Mouse (Mus musculus) limb, embryonic 13.5 days (tissue): Measurements from ENCODE around the gene Celsr3. TPM values are rescaled to one million over a fixed set of nuclear protein-coding genes. Genes with fewer than 3 reads are reported as not detected.

Experiments
- ATAC-seq: fragments of 200-750 bp; cut with Nextera tagmentation; 2 replicates; pipeline ENCODE4 v1.8.0; 2017; ENCODE audit warnings: low read depth, moderate number of reproducible peaks, moderate TSS enrichment; ENCODE audit not compliant: low FRiP score
- H3K27ac ChIP-seq: fragments of 300-500 bp; sonication (generic); 2 replicates; pipeline ENCODE4 v1.5.1; 2015; ENCODE audit warnings: inconsistent platforms, mild to moderate bottlenecking, moderate library complexity
- H3K27me3 ChIP-seq: fragments of 300-500 bp; sonication (generic); 2 replicates; pipeline ENCODE4 v1.6.1; 2015; ENCODE audit warnings: mild to moderate bottlenecking, inconsistent platforms
- H3K36me3 ChIP-seq: fragments of 300-500 bp; sonication (generic); 2 replicates; pipeline ENCODE4 v1.6.1; 2015; ENCODE audit warnings: inconsistent platforms, mild to moderate bottlenecking, moderate library complexity
- H3K4me1 ChIP-seq: fragments of 300-500 bp; sonication (generic); 2 replicates; pipeline ENCODE4 v1.6.1; 2015; ENCODE audit warnings: inconsistent platforms
- H3K4me2 ChIP-seq: fragments of 300-500 bp; sonication (generic); replicated peaks from 2 replicates; pipeline ENCODE4 v1.6.1; 2015; ENCODE audit warnings: inconsistent platforms, mild to moderate bottlenecking, moderate library complexity
- H3K4me3 ChIP-seq: fragments of 300-500 bp; sonication (generic); 2 replicates; pipeline ENCODE4 v1.5.1; 2015; ENCODE audit warnings: moderate library complexity, mild to moderate bottlenecking, inconsistent platforms
- H3K9ac ChIP-seq: fragments of 300-500 bp; sonication (generic); 2 replicates; pipeline ENCODE4 v1.6.1; 2015; ENCODE audit warnings: mild to moderate bottlenecking, inconsistent platforms
- H3K9me3 ChIP-seq: fragments of 300-500 bp; sonication (generic); 2 replicates; pipeline ENCODE4 v1.6.1; 2016; ENCODE audit warnings: inconsistent platforms
- WGBS: fragments of 180-500 bp; shearing (Covaris S2); methylation state at CpG from one replicate; pipeline ENCODE4 v1.1.7; 2015; 5-methylcytosine and 5-hydroxymethylcytosine counted together
- polyA plus RNA-seq: library from polyadenylated mRNA; unstranded; fragments of >200 nt; fragmentation: Nextera tagmentation; extraction: Ambion mirVana; gene quantifications from 2 replicates; pipeline ENCODE4 v1.2.1, GENCODE M21; 2015

Celsr3 gene
- polyA plus RNA-seq, 1 experiment from 2014 or later, result 0.13 TPM

DNA sequence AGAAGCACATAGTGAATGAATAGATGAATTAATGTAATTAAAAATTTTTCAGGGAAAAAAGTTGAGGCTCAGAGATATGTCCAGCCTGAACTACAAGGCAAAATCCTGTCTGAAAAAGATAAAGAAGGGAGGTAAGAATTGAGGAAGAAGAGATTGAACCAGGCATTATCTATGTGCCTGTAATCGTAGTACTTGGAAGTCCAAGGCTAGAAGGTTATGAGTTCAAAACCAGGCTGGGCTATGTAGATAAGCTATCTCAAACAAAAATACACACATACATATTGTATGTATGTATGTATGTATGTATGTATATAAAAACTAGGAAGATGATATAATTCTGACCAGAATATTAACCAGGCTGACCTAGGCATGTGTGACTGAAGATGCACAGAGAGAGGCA, 33.8 kb upstream of the Celsr3 start:
- H3K4me1 ChIP-seq, result peaks cover 85% of the 10 kb centered on the region
- H3K4me2 ChIP-seq, result peak overlapping the region; percentile 25
- WGBS, result 92% methylated on average over 1 of the region's 1 CpGs
- peaks cover 28% of the 10 kb centered on the region for H3K36me3 ChIP-seq
- H3K9ac ChIP-seq, result no peak overlapping the region; the same call in 1 of the 2 replicates
- H3K27ac ChIP-seq, result 0 out of 2 replicates have a peak overlapping the region, but pooled peaks have one; percentile 39
- H3K27me3 ChIP-seq, result no peaks in the 10 kb centered on the region
- no peak overlapping the region for H3K4me3 ChIP-seq
- no peak for ATAC-seq
- no peaks in the 10 kb centered on the region for H3K9me3 ChIP-seq

DNA sequence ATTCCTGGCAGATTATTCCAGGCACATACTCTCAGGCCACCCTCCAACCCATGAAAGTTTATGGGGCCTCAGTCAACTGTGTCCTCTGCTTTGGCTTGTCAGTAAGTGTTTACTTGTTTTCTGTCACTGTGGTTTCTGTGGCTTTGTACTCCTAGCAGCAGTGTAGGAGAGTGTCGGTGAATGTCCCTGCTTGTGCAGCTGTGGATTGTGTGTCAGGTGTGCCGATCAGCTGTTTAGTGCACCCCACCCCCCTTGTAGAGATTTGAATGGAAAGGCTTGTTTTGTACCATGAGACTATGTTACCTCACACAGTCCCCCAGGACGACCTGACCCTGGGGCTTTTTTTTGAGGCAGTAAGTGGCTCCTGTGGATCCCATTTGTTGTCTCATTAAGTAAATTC, 33.4 kb upstream of the Celsr3 start:
- Histone ChIP-seq H3K4me3 (no peak overlapping the region), H3K27ac (peak overlapping the region; percentile 39; the same call in 1 of the 2 replicates), H3K36me3 (peaks cover 31% of the 10 kb centered on the region), H3K9me3 (no peaks in the 10 kb centered on the region), H3K4me1 (peaks cover 81% of the 10 kb centered on the region), H3K4me2 (peak overlapping the region; percentile 25), H3K9ac (no peak overlapping the region; the same call in 1 of the 2 replicates), H3K27me3 (no peaks in the 10 kb centered on the region)
- 0 out of 2 replicates have a peak, but pooled peaks have one; percentile 10 for ATAC-seq
- WGBS, result 43% methylated on average over 3 of the region's 3 CpGs

DNA sequence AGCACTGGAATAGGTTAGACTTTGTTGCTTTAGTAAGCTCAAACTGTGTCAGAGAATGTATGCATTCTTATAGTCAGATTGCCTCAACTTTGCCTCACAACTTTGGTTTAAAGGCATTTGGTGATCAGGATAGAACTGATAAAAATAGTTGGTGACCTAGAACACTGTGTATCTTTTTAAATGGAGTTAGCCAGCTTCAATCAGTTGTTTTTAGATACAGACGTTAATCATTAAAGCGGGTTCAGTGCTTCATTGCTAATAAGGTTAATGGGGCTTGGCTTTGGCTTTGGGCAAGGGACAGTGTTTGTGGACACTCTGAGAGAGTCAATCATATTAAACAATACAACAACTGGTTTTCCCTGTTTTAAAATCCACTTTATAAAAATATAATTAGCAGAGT, 30.8 kb upstream of the Celsr3 start:
- no peak for ATAC-seq
- H3K9ac ChIP-seq, result no peak overlapping the region
- no peaks in the 10 kb centered on the region for H3K9me3 ChIP-seq
- no peaks in the 10 kb centered on the region for H3K27me3 ChIP-seq
- H3K36me3 ChIP-seq, result peaks cover 48% of the 10 kb centered on the region
- H3K4me2 ChIP-seq, result no peak overlapping the region
- H3K4me3 ChIP-seq, result no peak overlapping the region
- WGBS, result 63% methylated on average over 2 of the region's 2 CpGs
- no peak overlapping the region for H3K27ac ChIP-seq
- peaks cover 59% of the 10 kb centered on the region for H3K4me1 ChIP-seq

DNA sequence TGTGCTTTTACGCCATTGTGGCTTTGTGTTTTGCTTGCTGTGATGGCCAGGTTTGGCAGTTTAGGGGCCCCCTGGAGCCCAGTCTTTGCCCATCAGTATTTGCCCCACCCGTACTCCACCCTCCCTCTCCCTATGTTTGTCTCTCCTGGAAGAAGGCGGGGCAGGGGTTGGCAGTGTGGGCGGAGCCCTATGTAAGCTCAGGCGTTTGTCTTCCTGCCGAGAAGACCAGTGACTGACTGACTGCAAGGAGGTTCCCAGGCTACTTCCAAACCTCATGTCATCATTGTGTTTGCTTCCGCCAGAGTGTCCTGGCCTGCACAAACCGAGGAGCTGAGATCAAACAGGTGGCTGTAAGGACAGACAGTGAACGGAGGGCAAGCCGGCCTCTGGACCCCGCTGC, 30.4 kb upstream of the Celsr3 start:
- Histone ChIP-seq H3K4me3 (no peak overlapping the region), H3K27me3 (no peaks in the 10 kb centered on the region), H3K9ac (no peak overlapping the region), H3K36me3 (peaks cover 51% of the 10 kb centered on the region), H3K4me2 (0 out of 2 replicates have a peak overlapping the region, but pooled peaks have one; percentile 14), H3K27ac (no peak overlapping the region), H3K4me1 (peaks cover 55% of the 10 kb centered on the region), H3K9me3 (no peaks in the 10 kb centered on the region)
- 44% methylated on average over 11 of the region's 11 CpGs for WGBS
- no peak for ATAC-seq

DNA sequence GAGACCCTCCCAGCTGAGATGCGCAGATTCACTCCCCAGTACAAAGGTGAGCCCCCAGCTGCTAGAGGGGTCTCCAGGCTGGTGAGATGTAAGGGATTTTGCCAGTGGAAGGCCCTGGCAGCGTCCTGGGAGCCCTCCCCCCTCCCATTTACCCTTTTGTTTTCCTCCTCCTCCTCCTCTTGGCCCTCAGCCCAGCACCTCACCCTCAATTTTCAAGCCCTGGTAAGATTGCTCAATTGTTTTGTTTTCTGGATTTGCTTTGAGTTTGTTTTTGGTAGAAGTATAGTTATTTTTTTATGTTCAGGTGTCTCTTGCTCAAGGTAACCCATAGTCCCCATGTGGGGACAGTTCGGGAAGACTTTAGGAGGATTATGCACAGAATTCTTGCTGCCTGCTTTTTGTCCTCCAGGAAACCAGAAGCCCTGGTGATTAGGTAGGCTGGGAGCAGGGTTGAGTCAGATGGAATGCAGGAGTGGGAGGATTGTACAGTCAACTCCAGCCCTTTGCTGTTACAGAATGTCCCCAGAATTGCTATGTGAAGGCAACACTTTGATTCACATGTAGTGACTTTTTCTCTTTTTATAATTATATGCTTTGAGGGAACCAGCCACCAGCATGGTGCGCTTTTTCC, 29.7 kb upstream of the Celsr3 start:
- Histone ChIP-seq H3K27me3 (no peaks in the 10 kb centered on the region), H3K9me3 (no peaks in the 10 kb centered on the region), H3K4me3 (no peak overlapping the region), H3K36me3 (peaks cover 57% of the 10 kb centered on the region), H3K4me1 (peaks cover 49% of the 10 kb centered on the region), H3K27ac (no peak overlapping the region), H3K9ac (no peak overlapping the region), H3K4me2 (no peak overlapping the region)
- no peak for ATAC-seq
- 83% methylated on average over 4 of the region's 4 CpGs for WGBS

DNA sequence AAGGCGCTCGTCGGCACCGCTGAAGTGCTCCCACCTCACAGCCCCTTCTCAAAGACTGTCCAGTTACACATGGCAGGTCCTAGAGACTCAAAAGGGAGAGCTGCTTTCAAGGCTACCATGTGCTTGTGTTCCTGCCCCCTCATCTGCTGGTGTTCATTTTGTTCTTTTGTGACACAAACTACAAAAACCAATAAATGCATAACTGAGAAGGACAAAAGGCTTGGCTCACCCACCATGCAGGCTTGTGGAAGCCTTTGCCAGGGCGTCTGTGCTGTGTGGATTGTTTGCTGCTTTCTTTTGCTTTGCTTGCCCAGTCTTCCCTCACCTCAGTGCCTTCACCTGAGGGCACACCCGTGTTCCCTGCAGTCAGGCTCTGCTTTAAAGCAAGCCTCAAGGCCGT, 28.6 kb upstream of the Celsr3 start:
- Histone ChIP-seq H3K36me3 (peaks cover 68% of the 10 kb centered on the region), H3K4me1 (peaks cover 39% of the 10 kb centered on the region), H3K27ac (no peak overlapping the region), H3K4me3 (no peak overlapping the region), H3K4me2 (no peak overlapping the region), H3K9ac (no peak overlapping the region), H3K27me3 (no peaks in the 10 kb centered on the region), H3K9me3 (no peaks in the 10 kb centered on the region)
- 94% methylated on average over 7 of the region's 7 CpGs for WGBS
- ATAC-seq, result no peak

DNA sequence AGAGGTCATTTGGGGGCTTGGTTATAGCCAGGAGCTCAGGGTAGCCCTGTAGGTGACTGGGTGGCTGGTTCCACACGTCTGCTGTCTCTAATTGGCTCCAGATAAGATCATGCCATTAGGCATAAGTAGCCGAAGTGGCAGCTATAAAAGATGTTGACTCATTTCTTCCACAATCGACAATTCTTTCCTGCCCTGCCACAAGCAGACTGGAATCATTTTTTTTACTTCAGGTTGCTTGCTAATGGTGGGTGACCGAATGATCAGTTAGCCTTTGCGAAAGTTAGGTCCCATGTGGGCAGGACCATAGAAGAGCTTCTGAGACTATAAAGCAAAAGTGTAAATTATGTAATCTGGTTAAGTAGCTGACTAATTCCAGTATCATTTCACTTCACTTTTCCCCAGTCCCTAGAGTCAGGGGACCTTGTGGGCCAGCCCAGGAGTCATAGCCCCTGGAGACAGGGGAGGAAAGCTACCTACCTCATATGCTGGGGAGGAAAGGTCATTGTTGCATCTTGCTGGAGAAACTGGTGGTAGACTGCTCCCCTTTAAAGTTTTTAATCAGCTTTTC, 27.5 kb upstream of the Celsr3 start:
- Histone ChIP-seq H3K9ac (no peak overlapping the region), H3K4me1 (peaks cover 28% of the 10 kb centered on the region), H3K27me3 (no peaks in the 10 kb centered on the region), H3K36me3 (peaks cover 76% of the 10 kb centered on the region), H3K4me2 (no peak overlapping the region), H3K9me3 (no peaks in the 10 kb centered on the region), H3K4me3 (no peak overlapping the region), H3K27ac (no peak overlapping the region)
- ATAC-seq, result no peak
- WGBS, result 60% methylated on average over 5 of the region's 5 CpGs

DNA sequence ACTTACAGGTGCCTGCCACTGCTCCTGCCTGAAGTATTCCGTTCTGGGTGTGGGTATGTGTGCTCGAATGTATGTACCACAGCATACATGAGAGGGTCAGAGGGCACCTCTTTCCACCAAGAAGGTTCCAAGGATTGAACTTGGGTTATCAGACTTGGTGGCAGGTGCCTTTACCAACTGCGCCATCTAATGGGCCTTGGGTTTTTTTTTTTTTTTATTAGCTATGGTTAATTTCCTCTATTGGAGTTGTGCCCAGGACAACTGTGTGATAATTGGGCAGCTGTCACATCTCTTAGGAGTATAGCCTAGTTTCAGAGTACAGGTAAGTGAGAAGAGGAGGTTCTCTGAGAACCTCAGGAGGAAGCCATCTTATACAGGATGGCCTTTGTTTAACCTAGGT, 26.6 kb upstream of the Celsr3 start:
- H3K4me2 ChIP-seq, result no peak overlapping the region
- H3K27ac ChIP-seq, result no peak overlapping the region
- H3K9me3 ChIP-seq, result no peaks in the 10 kb centered on the region
- H3K36me3 ChIP-seq, result peaks cover 83% of the 10 kb centered on the region
- ATAC-seq, result no peak
- H3K4me1 ChIP-seq, result peaks cover 18% of the 10 kb centered on the region
- no peak overlapping the region for H3K9ac ChIP-seq
- no peaks in the 10 kb centered on the region for H3K27me3 ChIP-seq
- 91% methylated on average over 3 of the region's 3 CpGs for WGBS
- no peak overlapping the region for H3K4me3 ChIP-seq

DNA sequence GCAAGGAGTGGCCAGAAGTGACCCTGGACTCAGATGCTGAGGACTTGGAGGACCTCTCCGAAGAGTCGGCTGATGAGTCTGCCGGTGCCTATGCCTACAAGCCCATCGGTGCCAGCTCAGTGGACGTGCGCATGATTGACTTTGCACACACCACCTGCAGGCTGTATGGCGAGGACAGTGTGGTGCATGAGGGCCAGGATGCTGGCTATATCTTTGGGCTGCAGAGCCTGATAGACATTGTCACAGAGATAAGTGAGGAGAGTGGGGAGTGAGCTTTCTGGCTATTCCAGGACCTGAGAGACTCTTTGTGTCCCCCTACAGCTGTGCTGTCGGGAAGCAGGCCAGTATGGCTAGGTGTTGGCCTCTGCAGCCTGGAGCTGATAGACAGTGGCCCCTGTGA, 20.4 kb upstream of the Celsr3 start:
- H3K27ac ChIP-seq, result no peak overlapping the region
- peaks cover 69% of the 10 kb centered on the region for H3K36me3 ChIP-seq
- H3K27me3 ChIP-seq, result no peaks in the 10 kb centered on the region
- WGBS, result 85% methylated on average over 8 of the region's 8 CpGs
- peaks cover 14% of the 10 kb centered on the region for H3K4me1 ChIP-seq
- no peak for ATAC-seq
- H3K4me3 ChIP-seq, result no peak overlapping the region
- H3K9ac ChIP-seq, result no peak overlapping the region
- no peaks in the 10 kb centered on the region for H3K9me3 ChIP-seq
- no peak overlapping the region for H3K4me2 ChIP-seq

DNA sequence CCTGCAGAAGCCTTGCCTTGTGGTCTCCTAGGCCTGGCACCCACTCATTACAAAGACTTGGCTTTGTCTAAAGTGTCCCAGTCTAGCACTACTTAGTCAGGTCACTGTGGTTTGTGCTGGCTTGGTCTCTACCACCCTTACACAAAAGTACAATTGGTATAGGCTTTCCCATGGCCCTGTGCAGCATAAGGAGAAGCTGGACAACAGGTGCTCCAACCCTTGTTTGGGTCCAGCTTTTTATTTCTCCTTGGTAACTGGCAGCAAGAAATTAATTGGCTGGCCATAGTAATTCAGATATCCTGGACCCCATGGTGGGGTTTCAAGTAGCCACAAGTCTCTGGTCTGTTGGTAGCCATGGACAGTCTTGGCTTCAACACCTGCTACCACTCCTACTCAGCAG, 19.7 kb upstream of the Celsr3 start:
- no peak for ATAC-seq
- no peak overlapping the region for H3K27ac ChIP-seq
- no peak overlapping the region for H3K4me3 ChIP-seq
- H3K9me3 ChIP-seq, result no peaks in the 10 kb centered on the region
- peaks cover 14% of the 10 kb centered on the region for H3K4me1 ChIP-seq
- no peak overlapping the region for H3K4me2 ChIP-seq
- no peaks in the 10 kb centered on the region for H3K27me3 ChIP-seq
- H3K36me3 ChIP-seq, result peaks cover 69% of the 10 kb centered on the region
- H3K9ac ChIP-seq, result no peak overlapping the region

DNA sequence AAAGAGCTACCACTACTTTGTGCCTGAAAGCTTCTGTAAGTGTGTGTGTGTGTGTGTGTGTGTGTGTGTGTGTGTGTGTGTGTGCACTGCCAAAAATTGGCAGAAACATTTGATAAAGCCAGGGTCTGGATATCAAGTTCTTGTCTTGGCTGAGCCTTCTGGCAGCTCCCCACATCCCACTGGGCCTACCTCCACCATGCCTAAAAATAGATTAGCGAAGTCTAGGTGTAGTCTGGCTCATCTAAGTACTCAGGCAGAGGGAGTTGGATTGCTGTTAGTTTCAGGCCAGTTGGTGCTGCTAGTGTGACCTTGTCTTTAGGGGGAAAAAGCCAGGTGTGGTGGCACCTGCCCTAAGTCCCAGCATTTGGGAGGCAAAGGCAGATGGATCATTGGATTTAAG, 19.3 kb upstream of the Celsr3 start:
- H3K4me3 ChIP-seq, result no peak overlapping the region
- H3K27ac ChIP-seq, result 0 out of 2 replicates have a peak overlapping the region, but pooled peaks have one; percentile 1
- no peaks in the 10 kb centered on the region for H3K9me3 ChIP-seq
- H3K9ac ChIP-seq, result no peak overlapping the region
- ATAC-seq, result no peak
- H3K36me3 ChIP-seq, result peaks cover 69% of the 10 kb centered on the region
- H3K4me1 ChIP-seq, result peaks cover 14% of the 10 kb centered on the region
- H3K4me2 ChIP-seq, result no peak overlapping the region
- no peaks in the 10 kb centered on the region for H3K27me3 ChIP-seq
- WGBS, result 100% methylated on average over 1 of the region's 1 CpGs

DNA sequence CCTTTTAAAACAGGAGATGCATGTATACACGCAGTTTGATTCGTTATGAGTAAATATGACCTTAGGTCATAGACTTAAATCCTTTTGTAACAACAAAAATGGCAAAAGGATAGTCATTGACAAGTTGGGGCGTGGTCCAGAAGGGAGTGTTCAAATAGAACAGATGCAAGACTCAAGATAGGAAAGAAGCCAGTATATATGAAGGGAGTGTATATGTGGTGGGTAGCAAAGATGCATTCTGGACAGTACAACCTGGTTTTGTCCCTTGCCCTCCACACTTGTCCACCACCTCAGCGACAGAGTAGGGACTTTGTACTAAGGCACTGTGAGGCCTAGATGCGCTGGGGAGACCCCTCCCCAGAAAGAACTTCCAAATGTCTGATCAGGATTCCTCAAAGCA, 18.4 kb upstream of the Celsr3 start:
- H3K9me3 ChIP-seq, result no peaks in the 10 kb centered on the region
- WGBS, result 69% methylated on average over 5 of the region's 5 CpGs
- H3K27ac ChIP-seq, result no peak overlapping the region
- H3K9ac ChIP-seq, result 0 out of 2 replicates have a peak overlapping the region, but pooled peaks have one; percentile 19
- H3K4me3 ChIP-seq, result peak overlapping the region; percentile 81; the same call in 1 of the 2 replicates
- peaks cover 69% of the 10 kb centered on the region for H3K36me3 ChIP-seq
- peak; percentile 3; the same call in 1 of the 2 replicates for ATAC-seq
- peaks cover 14% of the 10 kb centered on the region for H3K4me1 ChIP-seq
- H3K27me3 ChIP-seq, result no peaks in the 10 kb centered on the region
- peak overlapping the region; percentile 19; the same call in 1 of the 2 replicates for H3K4me2 ChIP-seq
